Mouse (Mus musculus) forebrain, embryonic 10.5 days (tissue): ENCODE results near the gene Gm10553. TPM values are rescaled to one million over a fixed set of nuclear protein-coding genes. Genes with fewer than 3 reads are reported as not detected.
"Not testable (repeated sequence)": the region's sequence is repeated elsewhere in the genome, so short reads cannot be mapped to it uniquely, and the experiment has no call there.

Source experiments
- DNase-seq: peaks from one replicate; pipeline ENCODE4 v3.0.0-alpha.2; 2017; ENCODE audit warnings: low spot score; ENCODE audit errors: extremely low spot score
- H3K27ac ChIP-seq: fragments of 300-500 bp; sonication (generic); 2 replicates; pipeline ENCODE4 v1.5.1; 2016; ENCODE audit warnings: mild to moderate bottlenecking
- H3K27me3 ChIP-seq: fragments of 300-500 bp; sonication (generic); 2 replicates; pipeline ENCODE4 v1.6.1; 2016; ENCODE audit warnings: mild to moderate bottlenecking; ENCODE audit not compliant: poor library complexity, severe bottlenecking
- H3K36me3 ChIP-seq: fragments of 300-500 bp; sonication (generic); replicated peaks from 2 replicates; pipeline ENCODE4 v1.6.1; 2016; ENCODE audit warnings: mild to moderate bottlenecking, moderate library complexity
- H3K4me1 ChIP-seq: fragments of 300-500 bp; sonication (generic); 2 replicates; pipeline ENCODE4 v1.6.1; 2016
- H3K4me3 ChIP-seq: fragments of 300-500 bp; sonication (generic); 2 replicates; pipeline ENCODE4 v1.5.1; 2016; ENCODE audit warnings: mild to moderate bottlenecking, moderate library complexity
- H3K9me3 ChIP-seq: fragments of 300-500 bp; sonication (generic); 2 replicates; pipeline ENCODE4 v1.6.1; 2016; ENCODE audit warnings: mild to moderate bottlenecking, moderate library complexity
- WGBS: fragments of 180-500 bp; shearing (Covaris S2); methylation state at CpG from one replicate; pipeline ENCODE4 v1.1.7; 2016; 5-methylcytosine and 5-hydroxymethylcytosine counted together
- polyA plus RNA-seq: library from polyadenylated mRNA; unstranded; fragments of >200 nt; fragmentation: Nextera tagmentation; extraction: Ambion mirVana; gene quantifications from 2 replicates; pipeline ENCODE4 v1.2.1, GENCODE M21; 2016

Gm10553 gene
- polyA plus RNA-seq, 1 experiment from 2014 or later: not detected

DNA sequence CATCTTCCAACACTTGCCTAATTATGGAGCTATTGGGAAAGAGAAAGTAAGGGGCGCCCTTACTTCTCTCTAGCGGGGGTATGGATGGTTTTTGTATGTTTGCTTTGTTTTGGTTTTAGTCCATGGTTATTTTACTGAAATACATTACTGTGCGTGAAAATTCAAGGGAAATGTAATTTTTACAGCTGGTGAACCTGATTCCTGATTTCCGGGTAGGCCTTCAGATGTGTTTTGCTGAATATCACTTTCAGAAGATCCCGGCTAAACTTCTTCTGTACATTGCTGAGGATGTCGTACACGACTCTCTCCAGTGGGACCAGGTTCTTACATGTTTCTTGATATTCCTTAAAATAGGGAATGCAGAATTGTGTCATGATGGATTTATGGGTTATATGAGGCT, 12.3 kb downstream of the Gm10553 start:
- not testable (repeated sequence) for H3K27ac ChIP-seq, H3K4me3 ChIP-seq, H3K4me1 ChIP-seq, H3K27me3 ChIP-seq, DNase-seq, H3K36me3 ChIP-seq
- H3K9me3 ChIP-seq: peaks cover 16% of the 10 kb centered on the region
- 84% methylated on average over 7 of the region's 7 CpGs for WGBS

DNA sequence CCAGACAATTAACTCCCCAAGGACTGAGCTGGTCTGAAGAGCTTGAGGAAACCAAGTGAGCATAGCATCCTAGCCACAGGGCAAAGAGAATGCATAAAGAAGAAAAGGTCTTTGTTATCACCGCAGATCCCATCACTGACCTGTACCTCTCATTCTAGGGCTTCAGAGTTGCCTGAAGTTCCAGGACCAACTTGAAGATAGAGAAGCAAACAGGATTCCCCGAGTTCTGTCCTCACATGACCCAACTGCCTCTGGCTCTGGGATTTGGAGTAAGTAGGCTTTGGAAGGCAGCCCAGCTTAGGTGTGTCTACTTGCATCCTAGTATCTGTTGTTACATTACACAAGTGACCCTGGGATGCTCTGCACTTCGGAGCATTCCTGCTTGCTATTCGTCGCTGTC, 12.9 kb downstream of the Gm10553 start:
- not testable (repeated sequence) for H3K4me3 ChIP-seq, H3K36me3 ChIP-seq, DNase-seq, H3K4me1 ChIP-seq, H3K27me3 ChIP-seq, H3K27ac ChIP-seq
- WGBS: 77% methylated on average over 2 of the region's 5 CpGs
- peaks cover 19% of the 10 kb centered on the region for H3K9me3 ChIP-seq

DNA sequence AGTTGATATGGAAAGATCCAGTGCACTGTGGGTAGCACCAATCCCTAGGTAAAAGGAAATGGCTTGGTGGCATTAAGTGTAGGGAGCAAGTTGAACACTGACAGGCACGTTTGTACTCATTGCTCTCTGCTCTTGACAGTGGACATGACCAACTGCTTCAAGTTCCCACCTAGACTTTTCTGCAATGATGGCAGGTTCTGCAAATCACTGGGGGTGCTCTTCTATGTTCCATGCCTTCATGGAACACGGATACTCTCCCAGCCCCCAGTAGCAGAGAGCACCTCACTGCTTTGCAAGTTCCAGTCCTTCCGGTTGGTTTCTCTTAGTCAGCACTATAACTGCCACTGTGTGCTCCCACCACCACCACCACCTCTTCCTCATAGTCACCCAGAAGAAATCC, 14.1 kb downstream of the Gm10553 start:
- not testable (repeated sequence) for H3K4me1 ChIP-seq, H3K27ac ChIP-seq, H3K27me3 ChIP-seq, DNase-seq, H3K4me3 ChIP-seq, H3K36me3 ChIP-seq
- 84% methylated on average over 3 of the region's 3 CpGs for WGBS
- peaks cover 19% of the 10 kb centered on the region for H3K9me3 ChIP-seq

DNA sequence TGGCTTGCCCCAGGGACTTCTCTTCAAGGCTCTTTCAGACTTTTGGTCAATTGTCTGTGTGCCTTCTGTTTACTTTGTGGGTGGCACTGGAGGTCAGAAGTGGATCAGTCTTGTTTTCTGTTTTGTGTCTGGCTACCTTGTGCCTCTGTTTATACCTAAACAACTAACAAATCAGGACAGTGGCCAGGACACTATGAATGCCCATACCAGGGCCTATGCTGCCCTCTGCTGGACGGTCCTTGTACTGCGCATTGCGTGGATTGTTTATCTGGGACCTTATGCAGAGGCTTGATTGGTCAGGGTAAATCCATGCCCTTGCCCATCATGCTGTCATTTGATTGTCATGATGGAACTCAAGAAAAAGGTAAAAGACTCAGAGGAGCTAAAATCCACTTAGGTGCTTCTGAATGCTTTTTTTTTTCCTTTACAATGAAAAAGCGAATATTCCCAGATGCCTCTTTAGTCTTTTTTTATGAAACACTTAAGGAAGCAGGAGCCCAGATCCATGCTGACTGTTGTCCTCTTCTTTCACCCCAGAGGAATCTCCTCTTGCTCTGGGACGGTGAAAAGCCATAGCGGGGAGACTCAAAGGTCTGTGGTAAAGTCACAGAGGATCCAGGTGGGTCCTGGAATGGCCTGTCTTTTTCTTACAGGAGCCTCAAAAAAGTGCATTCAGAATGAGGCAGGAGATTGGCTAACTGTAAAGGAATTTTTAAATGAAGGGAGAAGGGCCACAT, 14.9 kb downstream of the Gm10553 start:
- not testable (repeated sequence) for H3K4me1 ChIP-seq, DNase-seq, H3K4me3 ChIP-seq, H3K27ac ChIP-seq, H3K27me3 ChIP-seq, H3K36me3 ChIP-seq
- H3K9me3 ChIP-seq: peaks cover 19% of the 10 kb centered on the region
- WGBS: 52% methylated on average over 6 of the region's 6 CpGs

DNA sequence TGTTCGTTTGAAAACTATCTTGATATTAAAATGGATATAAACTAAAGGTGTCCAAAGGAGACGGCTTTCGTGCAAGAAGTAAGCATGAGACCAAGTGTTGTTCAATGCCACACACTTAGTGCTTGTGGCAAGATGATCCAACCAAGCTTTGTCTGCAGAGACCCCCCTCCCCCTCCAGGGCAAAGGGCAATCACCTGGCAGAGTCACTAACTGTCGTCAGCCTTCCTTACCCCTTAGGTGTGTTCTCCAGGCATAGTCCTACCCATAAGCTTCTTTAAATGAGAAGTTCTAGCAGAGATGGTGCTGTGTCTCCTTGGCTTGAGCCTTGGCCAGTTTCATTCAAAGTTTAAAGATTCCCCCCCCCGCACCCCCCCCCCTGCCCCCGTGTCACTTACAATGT, 17.6 kb downstream of the Gm10553 start:
- not testable (repeated sequence) for H3K4me1 ChIP-seq, H3K27me3 ChIP-seq, DNase-seq, H3K27ac ChIP-seq, H3K36me3 ChIP-seq, H3K4me3 ChIP-seq
- peaks cover 12% of the 10 kb centered on the region; the same call in 1 of the 2 replicates for H3K9me3 ChIP-seq
- WGBS: 84% methylated on average over 5 of the region's 6 CpGs

DNA sequence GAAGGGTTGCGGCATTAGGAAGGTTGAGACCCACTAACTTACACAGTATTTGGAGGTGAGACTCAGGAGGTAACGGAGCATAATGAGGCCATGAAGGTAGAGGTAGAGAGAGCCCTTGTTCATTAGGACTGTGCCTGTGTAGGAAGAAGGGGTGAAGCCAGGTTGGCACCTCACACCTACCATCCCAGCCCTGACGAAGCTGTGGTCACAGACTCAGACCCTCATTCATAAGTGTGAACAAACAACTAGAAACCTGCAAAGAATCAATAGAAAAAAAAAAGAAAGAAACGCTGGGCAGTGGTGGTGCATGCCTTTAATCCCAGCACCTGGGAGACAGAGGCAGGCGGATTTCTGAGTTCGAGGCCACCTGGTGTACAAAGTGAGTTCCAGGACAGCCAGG, 18.4 kb downstream of the Gm10553 start:
- WGBS: 84% methylated on average over 6 of the region's 6 CpGs
- H3K36me3 ChIP-seq, H3K27ac ChIP-seq, H3K27me3 ChIP-seq, DNase-seq, H3K4me3 ChIP-seq, H3K9me3 ChIP-seq, H3K4me1 ChIP-seq: not testable (repeated sequence)

DNA sequence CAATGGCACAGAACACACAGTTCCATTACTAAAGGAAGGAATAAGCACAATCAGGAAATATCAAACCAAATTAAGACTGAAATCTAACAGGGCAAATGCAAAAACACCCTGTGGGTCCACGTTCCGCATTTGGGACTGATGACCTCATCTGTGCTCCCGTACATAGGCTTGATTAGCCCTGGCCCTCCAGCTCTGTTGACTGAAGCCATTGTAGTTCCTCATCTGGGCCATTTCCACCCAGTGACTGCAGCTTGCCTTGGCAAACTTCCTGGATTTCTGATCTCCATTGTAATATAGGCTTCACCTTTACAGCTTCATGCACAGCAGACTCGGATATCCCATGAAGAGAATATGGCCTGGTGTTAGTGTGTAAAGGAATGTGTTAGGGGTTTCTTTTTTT, 21.9 kb downstream of the Gm10553 start:
- not testable (repeated sequence) for H3K27me3 ChIP-seq, H3K4me1 ChIP-seq, H3K36me3 ChIP-seq, H3K27ac ChIP-seq, DNase-seq, H3K9me3 ChIP-seq, H3K4me3 ChIP-seq
- 92% methylated on average over 4 of the region's 4 CpGs for WGBS

DNA sequence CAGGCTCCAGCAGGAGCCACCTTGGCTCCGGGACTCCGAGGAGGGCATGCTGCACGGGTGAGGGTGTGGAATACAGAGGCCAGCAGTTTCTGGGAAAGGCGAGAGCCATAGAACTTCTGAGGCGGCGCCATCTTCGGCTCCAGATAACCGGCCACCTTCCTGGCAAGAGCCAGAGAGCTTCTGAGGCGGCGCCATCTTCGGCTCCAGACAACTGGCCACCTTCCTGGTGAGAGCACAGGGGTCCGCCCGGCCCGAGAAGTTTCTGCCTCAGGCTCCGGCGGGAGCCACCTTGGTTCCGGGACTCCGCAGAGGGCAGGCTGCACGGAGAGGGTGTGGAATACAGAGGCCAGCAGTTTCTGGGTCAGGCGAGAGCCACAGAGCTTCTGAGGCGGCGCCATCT, 33.7 kb downstream of the Gm10553 start:
- not testable (repeated sequence) for H3K27ac ChIP-seq, H3K9me3 ChIP-seq, H3K27me3 ChIP-seq, H3K36me3 ChIP-seq, H3K4me3 ChIP-seq, H3K4me1 ChIP-seq, DNase-seq
- 91% methylated on average over 22 of the region's 22 CpGs for WGBS

Other genes starting within 250 kb of the Gm10553 start
- gene Slc16a14, start 165.0 kb upstream of the Gm10553 start, polyA plus RNA-seq: 0.68 and 1.5 TPM in 2 replicates
- gene A530032D15Rik, start 9.7 kb downstream of the Gm10553 start, polyA plus RNA-seq: not detected in 2 replicates
- not detected in 2 replicates for gene C130026I21Rik, start 170.4 kb downstream of the Gm10553 start, polyA plus RNA-seq